Mouse (Mus musculus) heart, postnatal 0 days (tissue): Measurements from ENCODE around the gene Ihh.

Experiments used
- CTCF ChIP-seq: IDR thresholded peaks from 2 replicates; pipeline ENCODE4 v1.5.1; 2016; ENCODE audit warnings: antibody characterized with exemption, control low read depth, low read depth
- EP300 ChIP-seq: IDR thresholded peaks from 2 replicates; pipeline ENCODE4 v1.6.1; 2016; ENCODE audit warnings: antibody characterized with exemption, low read depth

- TF ChIP-seq CTCF (no peak), EP300 (no peak)
Observed at GRCm38 (mm10) chr1:74936221-74936830, 15.1 kb downstream of the Ihh start.
